Mouse (Mus musculus): Measurements from ENCODE around the gene Ly6g6c.

DNA sequence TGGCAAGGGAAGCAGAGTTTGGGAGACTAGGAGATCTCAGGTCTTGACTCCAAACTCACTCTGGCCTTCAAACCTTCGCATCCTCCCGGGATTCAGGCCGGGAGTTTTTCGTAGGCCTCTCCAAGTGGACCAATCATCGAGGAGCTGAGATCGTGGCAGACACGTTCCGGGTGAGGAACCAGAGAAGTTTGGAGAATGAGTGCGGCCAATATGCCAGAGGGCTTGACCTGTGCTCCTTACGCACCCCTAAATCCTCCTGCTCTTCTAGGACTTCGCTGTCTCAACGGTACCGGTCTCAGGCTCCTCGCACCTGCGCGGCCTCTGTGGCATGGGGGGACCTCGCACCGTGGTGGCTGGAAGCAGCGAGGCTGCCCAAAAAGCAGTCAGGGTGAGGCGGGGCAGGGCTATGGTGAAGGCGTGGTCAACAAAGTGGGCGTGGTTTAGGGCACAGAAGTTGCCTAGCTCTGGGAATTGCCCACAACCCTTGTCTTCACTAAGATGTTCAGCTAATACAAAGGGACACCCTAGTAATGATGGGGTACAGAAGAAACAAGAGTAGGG, 4.4 kb upstream of the Ly6g6c start:
- no peak for TF ChIP-seq POLR2A (IDR thresholded peaks at IDR 0.05; ENCODE audit: insufficient read depth, low read depth, low read length)
- TF ChIP-seq CTCF (IDR thresholded peaks at IDR 0.05; ENCODE audit: insufficient read depth, low read depth, low read length) = no peak
